Mouse (Mus musculus) brain, adult 2 months (tissue): ENCODE results near the gene Macf1.

Source experiments
- DNase-seq: peaks from one replicate; pipeline ENCODE4 v3.0.0; 2011; ENCODE audit warnings: low read depth, low spot score

The Macf1 gene

DNA sequence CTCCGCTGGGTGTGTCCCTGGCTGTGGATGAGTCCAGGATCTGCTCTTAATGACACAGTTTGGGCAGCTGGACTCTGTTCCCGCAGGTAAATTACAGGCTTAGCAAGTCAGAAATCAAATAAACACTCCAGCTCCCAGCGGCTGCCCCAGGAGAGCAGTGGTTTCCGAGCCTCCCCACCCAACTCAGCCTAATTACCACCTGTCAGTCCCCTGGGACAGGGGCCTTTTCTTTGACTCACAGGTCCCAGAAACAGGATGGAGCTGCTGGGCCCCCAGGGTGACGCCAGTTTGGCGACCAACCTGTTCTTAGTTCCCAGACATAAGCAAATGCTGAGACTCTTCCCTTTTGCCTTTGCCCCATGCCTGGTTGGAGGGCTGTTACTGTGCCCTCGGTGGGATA lies 372.3 kb downstream of the Macf1 start:
- no peak for DNase-seq

DNA sequence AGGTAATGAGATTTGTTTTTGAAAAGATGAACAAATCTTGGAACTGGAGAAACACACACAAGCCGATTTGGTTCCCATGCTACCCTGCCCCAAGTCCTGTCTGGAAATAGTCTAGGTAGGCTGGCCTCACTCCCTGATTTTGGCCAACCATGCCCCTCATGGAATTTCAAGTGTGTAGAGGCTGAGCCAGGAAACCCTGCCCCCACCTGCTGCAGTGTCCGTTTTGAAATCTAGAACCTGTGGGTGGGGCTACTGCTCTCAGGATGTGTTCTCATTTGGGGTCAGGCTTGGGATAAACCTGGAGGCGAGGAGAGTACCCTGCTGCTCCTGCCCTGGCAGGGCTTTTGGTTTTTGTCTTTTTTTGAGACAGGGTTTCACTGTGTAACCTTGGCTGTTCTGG lies 375.9 kb downstream of the Macf1 start:
- no peak for DNase-seq

DNA sequence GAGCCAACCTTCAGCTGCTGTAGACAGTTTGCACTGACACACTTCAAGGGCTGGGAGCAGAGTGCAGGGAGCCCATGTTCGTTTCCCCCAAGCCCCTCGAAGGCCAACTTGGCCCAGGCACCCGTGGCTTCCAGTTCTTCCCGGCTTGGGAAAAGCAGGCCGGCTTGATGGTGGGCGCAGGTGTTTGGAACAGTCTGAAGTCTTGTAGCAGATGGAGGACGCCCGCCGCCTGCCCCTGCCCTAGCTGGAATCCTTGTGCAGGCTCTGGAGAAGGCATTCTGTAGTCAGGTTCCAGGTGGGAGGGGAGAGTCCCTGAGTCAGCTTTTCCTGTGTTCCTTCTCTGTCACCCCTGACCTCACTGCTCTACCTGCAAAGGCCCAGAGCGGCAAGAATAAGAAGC lies 377.2 kb downstream of the Macf1 start:
- DNase-seq: peak; percentile 61

DNA sequence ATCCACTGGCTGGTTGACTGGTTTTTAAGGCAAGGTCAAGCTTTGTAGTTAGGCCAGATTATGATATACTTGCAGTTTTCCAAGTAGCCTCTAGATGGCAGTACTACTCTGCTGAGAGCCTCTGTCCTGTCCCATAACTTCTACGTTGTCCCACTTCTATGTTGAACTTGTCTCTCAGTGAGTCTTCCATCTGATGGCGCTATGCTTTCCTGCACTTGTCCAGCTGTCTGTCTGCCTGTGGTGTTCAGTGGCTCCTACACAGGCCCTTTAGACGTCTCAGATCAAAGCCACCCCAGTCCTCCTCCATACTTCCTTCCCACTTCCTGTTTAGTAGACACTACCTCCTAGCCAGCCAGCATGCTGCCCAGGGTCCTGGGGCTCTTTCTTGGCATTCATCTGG lies 378.4 kb downstream of the Macf1 start:
- peak; percentile 68 for DNase-seq
